Mouse (Mus musculus): ENCODE data around the gene Tomm34. TPM values are rescaled to one million over a fixed set of nuclear protein-coding genes. Genes with fewer than 3 reads are reported as not detected.

Gene Tomm34
- polyA plus RNA-seq, 1 experiment from 2014 or later = 51.3 TPM

DNA sequence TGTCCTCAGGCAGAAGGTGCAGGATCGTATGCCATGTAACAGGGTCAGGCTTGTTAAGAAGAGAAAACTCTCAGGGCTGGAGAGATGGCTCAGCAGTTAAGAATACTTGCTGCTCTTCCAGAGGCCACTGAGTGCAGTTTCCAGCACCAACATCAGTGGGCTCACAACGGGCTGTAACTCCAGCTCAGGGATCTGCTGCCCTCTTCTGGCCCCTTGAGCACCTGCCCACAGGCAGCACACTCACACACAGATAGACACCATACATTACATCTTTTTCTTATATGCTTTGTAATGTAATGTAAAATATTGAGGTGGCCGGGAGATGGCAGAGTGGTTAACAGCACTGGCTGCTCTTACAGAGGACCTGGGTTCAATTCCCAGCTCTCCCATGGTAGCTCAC lies 38.0 kb downstream of the Tomm34 start:
- WGBS = 92% methylated on average over 3 of the region's 3 CpGs
- Histone ChIP-seq H3K36me3 (ENCODE audit: control insufficient read depth, insufficient read depth, low read length) (no peaks in the 10 kb centered on the region), H3K4me2 (ENCODE audit: low read depth, low read length) (no peak overlapping the region), H3K27me3 (ENCODE audit: control insufficient read depth, insufficient read depth, low read depth, low read length) (no peaks in the 10 kb centered on the region), H3K9ac (ENCODE audit: low read length) (no peak overlapping the region), H3K4me1 (replicated peaks; ENCODE audit: control insufficient read depth, insufficient read depth, low read length) (no peaks in the 10 kb centered on the region), H3K9me3 (ENCODE audit: control insufficient read depth, low read length) (no peaks in the 10 kb centered on the region), H3K27ac (ENCODE audit: low read length) (no peak overlapping the region), H3K4me3 (ENCODE audit: low read length) (no peak overlapping the region)
- ATAC-seq (ENCODE audit: low read depth) = no peak

GRCm38 (mm10) chr2:164031147-164031546 lies 39.8 kb downstream of the Tomm34 start:
- Histone ChIP-seq H3K9me3 (ENCODE audit: control insufficient read depth, low read length) (no peaks in the 10 kb centered on the region), H3K27me3 (ENCODE audit: control insufficient read depth, insufficient read depth, low read depth, low read length) (no peaks in the 10 kb centered on the region), H3K4me3 (ENCODE audit: low read length) (no peak overlapping the region), H3K36me3 (ENCODE audit: control insufficient read depth, insufficient read depth, low read length) (no peaks in the 10 kb centered on the region), H3K9ac (ENCODE audit: low read length) (no peak overlapping the region), H3K4me1 (replicated peaks; ENCODE audit: control insufficient read depth, insufficient read depth, low read length) (no peaks in the 10 kb centered on the region), H3K27ac (ENCODE audit: low read length) (no peak overlapping the region), H3K4me2 (ENCODE audit: low read depth, low read length) (no peak overlapping the region)
- no peak for ATAC-seq (ENCODE audit: low read depth)
- WGBS = 66% methylated on average over 10 of the region's 10 CpGs

DNA sequence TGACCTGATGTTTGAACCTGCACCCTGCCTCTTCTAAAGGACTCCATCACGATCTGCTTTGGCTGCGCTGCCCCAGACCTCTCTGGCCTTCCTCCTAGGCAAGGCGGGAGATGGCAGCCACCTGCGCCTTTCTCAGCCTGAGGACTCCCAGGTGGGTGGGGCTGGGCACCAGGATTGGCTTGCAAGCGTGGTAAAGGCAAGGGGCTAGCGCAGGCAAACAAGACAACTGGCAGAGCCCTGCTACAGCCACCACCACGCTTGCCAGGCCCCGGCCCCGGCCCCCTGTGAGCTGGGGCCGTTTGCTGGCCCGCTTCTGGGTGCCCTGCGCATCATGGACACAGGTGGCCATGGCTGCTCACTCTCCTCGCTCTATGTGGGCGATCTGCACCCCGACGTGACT lies 45.8 kb downstream of the Tomm34 start, which contains the start of gene Pabpc1l:
Gene Pabpc1l (plus strand): TSS at position 301 of the 400 bp plus-strand sequence.
- Histone ChIP-seq H3K27me3 (ENCODE audit: control insufficient read depth, insufficient read depth, low read depth, low read length) (no peaks in the 10 kb centered on the region), H3K4me1 (replicated peaks; ENCODE audit: control insufficient read depth, insufficient read depth, low read length) (no peaks in the 10 kb centered on the region), H3K9me3 (ENCODE audit: control insufficient read depth, low read length) (no peaks in the 10 kb centered on the region), H3K4me2 (ENCODE audit: low read depth, low read length) (no peak within 1 kb of the TSS), H3K27ac (ENCODE audit: low read length) (no peak within 1 kb of the TSS), H3K9ac (ENCODE audit: low read length) (no peak within 1 kb of the TSS), H3K36me3 (ENCODE audit: control insufficient read depth, insufficient read depth, low read length) (no peaks in the 10 kb centered on the region; the same call in 1 of the 2 replicates), H3K4me3 (ENCODE audit: low read length) (no peak within 1 kb of the TSS)
- 76% methylated on average over 16 of the region's 16 CpGs for WGBS
- no peak for ATAC-seq (ENCODE audit: low read depth)

- no peak overlapping the region for H3K4me3 ChIP-seq (ENCODE audit: low read length)
- peaks cover 13% of the 10 kb centered on the region for H3K36me3 ChIP-seq (ENCODE audit: control insufficient read depth, insufficient read depth, low read length)
- WGBS = 43% methylated on average over 2 of the region's 2 CpGs
- no peak overlapping the region for H3K9ac ChIP-seq (ENCODE audit: low read length)
- H3K27ac ChIP-seq (ENCODE audit: low read length) = no peak overlapping the region
- ATAC-seq (ENCODE audit: low read depth) = no peak
- H3K4me1 ChIP-seq (replicated peaks; ENCODE audit: control insufficient read depth, insufficient read depth, low read length) = no peaks in the 10 kb centered on the region
- H3K9me3 ChIP-seq (ENCODE audit: control insufficient read depth, low read length) = no peaks in the 10 kb centered on the region
- H3K4me2 ChIP-seq (ENCODE audit: low read depth, low read length) = no peak overlapping the region
- no peaks in the 10 kb centered on the region for H3K27me3 ChIP-seq (ENCODE audit: control insufficient read depth, insufficient read depth, low read depth, low read length)
These were observed 48.9 kb downstream of the Tomm34 start for GRCm38 (mm10) chr2:164022104-164022503.

DNA sequence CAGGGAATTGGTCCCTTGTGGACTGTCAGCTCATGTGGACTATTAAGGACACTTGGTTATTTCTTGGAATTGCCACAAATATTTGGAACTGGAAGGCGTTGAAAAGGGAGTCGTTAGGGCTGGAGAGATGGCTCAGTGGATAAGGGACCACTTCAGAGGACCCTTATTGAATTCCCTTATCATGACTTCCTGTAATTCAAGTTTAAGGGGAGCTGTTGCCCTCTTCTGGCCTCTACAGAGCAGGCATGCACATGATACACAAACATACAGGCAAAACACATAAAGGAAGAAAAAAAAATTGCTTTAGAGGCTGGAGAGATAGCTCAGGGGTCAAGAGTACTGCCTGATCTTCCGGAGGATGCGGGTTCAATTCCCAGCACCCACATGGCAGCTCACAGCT lies 51.0 kb downstream of the Tomm34 start:
- WGBS = 73% methylated on average over 4 of the region's 4 CpGs
- Histone ChIP-seq H3K9ac (ENCODE audit: low read length) (no peak overlapping the region), H3K27me3 (ENCODE audit: control insufficient read depth, insufficient read depth, low read depth, low read length) (no peaks in the 10 kb centered on the region), H3K4me3 (ENCODE audit: low read length) (no peak overlapping the region), H3K9me3 (ENCODE audit: control insufficient read depth, low read length) (no peaks in the 10 kb centered on the region), H3K4me1 (replicated peaks; ENCODE audit: control insufficient read depth, insufficient read depth, low read length) (no peaks in the 10 kb centered on the region), H3K27ac (ENCODE audit: low read length) (no peak overlapping the region), H3K4me2 (ENCODE audit: low read depth, low read length) (no peak overlapping the region), H3K36me3 (ENCODE audit: control insufficient read depth, insufficient read depth, low read length) (peaks cover 31% of the 10 kb centered on the region)
- no peak for ATAC-seq (ENCODE audit: low read depth)

DNA sequence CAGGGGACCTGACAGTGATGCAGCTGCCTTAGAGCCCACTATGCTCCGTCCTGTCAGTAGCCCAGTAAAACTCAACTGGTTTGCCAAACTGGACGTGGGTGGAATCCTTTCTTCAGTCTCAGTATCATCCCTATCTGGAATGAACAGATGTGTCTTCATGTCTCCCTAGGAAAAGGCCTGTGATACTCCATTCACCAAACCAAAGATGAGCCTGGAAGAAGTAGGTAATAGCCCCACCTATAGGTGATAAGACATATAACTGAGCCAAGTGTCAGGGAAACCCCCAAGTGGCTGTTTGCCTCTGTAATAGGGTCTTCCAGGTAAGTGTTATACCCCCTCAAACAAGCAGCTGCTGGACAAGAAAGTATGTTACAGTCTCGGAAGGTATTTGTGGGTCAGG lies 52.1 kb downstream of the Tomm34 start:
- Histone ChIP-seq H3K36me3 (ENCODE audit: control insufficient read depth, insufficient read depth, low read length) (peaks cover 38% of the 10 kb centered on the region), H3K27me3 (ENCODE audit: control insufficient read depth, insufficient read depth, low read depth, low read length) (no peaks in the 10 kb centered on the region), H3K4me1 (replicated peaks; ENCODE audit: control insufficient read depth, insufficient read depth, low read length) (no peaks in the 10 kb centered on the region), H3K4me2 (ENCODE audit: low read depth, low read length) (no peak overlapping the region), H3K9ac (ENCODE audit: low read length) (no peak overlapping the region), H3K4me3 (ENCODE audit: low read length) (no peak overlapping the region), H3K27ac (ENCODE audit: low read length) (no peak overlapping the region), H3K9me3 (ENCODE audit: control insufficient read depth, low read length) (no peaks in the 10 kb centered on the region)
- 95% methylated on average over 3 of the region's 3 CpGs for WGBS
- ATAC-seq (ENCODE audit: low read depth) = no peak

- Histone ChIP-seq H3K27me3 (ENCODE audit: control insufficient read depth, insufficient read depth, low read depth, low read length) (no peaks in the 10 kb centered on the region), H3K4me1 (replicated peaks; ENCODE audit: control insufficient read depth, insufficient read depth, low read length) (no peaks in the 10 kb centered on the region), H3K27ac (ENCODE audit: low read length) (no peak overlapping the region), H3K9me3 (ENCODE audit: control insufficient read depth, low read length) (no peaks in the 10 kb centered on the region), H3K4me3 (ENCODE audit: low read length) (no peak overlapping the region), H3K36me3 (ENCODE audit: control insufficient read depth, insufficient read depth, low read length) (peaks cover 58% of the 10 kb centered on the region), H3K9ac (ENCODE audit: low read length) (no peak overlapping the region), H3K4me2 (ENCODE audit: low read depth, low read length) (no peak overlapping the region)
- WGBS = 91% methylated on average over 16 of the region's 16 CpGs
- ATAC-seq (ENCODE audit: low read depth) = no peak
These were observed 55.7 kb downstream of the Tomm34 start for GRCm38 (mm10) chr2:164015304-164015703.

GRCm38 (mm10) chr2:164010944-164011343 lies 60.0 kb downstream of the Tomm34 start:
- no peak for ATAC-seq (ENCODE audit: low read depth)
- H3K9ac ChIP-seq (ENCODE audit: low read length) = no peak overlapping the region
- no peak overlapping the region for H3K27ac ChIP-seq (ENCODE audit: low read length)
- 87% methylated on average over 3 of the region's 3 CpGs for WGBS
- H3K4me1 ChIP-seq (replicated peaks; ENCODE audit: control insufficient read depth, insufficient read depth, low read length) = peaks cover 19% of the 10 kb centered on the region
- H3K4me2 ChIP-seq (ENCODE audit: low read depth, low read length) = no peak overlapping the region
- peaks cover 37% of the 10 kb centered on the region for H3K36me3 ChIP-seq (ENCODE audit: control insufficient read depth, insufficient read depth, low read length)
- no peaks in the 10 kb centered on the region for H3K9me3 ChIP-seq (ENCODE audit: control insufficient read depth, low read length)
- no peaks in the 10 kb centered on the region for H3K27me3 ChIP-seq (ENCODE audit: control insufficient read depth, insufficient read depth, low read depth, low read length)
- no peak overlapping the region for H3K4me3 ChIP-seq (ENCODE audit: low read length)

DNA sequence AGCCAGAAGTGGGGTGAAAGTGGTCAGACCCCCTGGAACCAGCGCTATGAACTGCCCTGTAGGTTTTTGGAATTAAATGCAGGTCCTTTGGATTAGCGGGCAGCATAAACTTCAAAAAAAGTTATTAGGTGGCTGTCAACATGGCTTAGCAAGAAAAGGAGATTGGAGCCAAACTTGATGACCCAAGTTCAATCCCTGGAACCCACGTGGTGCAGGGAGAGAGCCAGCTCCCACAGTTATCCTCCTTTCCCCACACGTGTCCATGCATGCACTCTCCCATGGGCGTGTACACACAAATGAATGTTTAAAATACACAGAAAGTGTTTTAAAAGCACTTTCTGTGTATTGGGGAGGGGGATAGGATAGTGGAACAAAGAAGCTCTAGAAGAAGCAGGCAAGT lies 60.5 kb downstream of the Tomm34 start:
- peaks cover 32% of the 10 kb centered on the region for H3K36me3 ChIP-seq (ENCODE audit: control insufficient read depth, insufficient read depth, low read length)
- WGBS = 73% methylated on average over 5 of the region's 5 CpGs
- no peak overlapping the region for H3K9ac ChIP-seq (ENCODE audit: low read length)
- no peak overlapping the region for H3K4me2 ChIP-seq (ENCODE audit: low read depth, low read length)
- no peaks in the 10 kb centered on the region for H3K27me3 ChIP-seq (ENCODE audit: control insufficient read depth, insufficient read depth, low read depth, low read length)
- H3K4me3 ChIP-seq (ENCODE audit: low read length) = no peak overlapping the region
- H3K27ac ChIP-seq (ENCODE audit: low read length) = no peak overlapping the region
- no peaks in the 10 kb centered on the region for H3K9me3 ChIP-seq (ENCODE audit: control insufficient read depth, low read length)
- no peak for ATAC-seq (ENCODE audit: low read depth)
- H3K4me1 ChIP-seq (replicated peaks; ENCODE audit: control insufficient read depth, insufficient read depth, low read length) = peaks cover 24% of the 10 kb centered on the region

DNA sequence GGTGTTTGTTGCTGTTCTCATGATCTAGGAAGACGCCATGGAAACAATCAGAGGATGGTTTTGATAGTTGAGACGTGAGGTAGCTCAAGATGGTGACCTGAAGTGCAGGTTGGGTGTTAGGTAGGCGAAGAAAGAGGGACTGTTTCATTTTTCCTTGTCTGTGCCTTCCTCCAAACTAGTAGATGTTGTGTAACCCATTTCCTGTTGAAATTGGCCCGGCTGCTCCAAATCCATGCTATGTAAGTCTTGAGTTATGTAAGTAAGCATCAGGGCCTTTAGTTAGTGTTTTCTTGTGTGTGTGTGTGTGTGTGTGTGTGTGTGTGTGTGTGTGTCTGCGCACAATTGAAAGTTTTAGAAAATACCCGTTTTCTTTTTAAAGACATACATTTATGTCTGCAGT lies 61.7 kb downstream of the Tomm34 start:
- peak; percentile 60; the same call in 1 of the 2 replicates for ATAC-seq (ENCODE audit: low read depth)
- Histone ChIP-seq H3K27ac (ENCODE audit: low read length) (peak overlapping the region; percentile 66), H3K9ac (ENCODE audit: low read length) (no peak overlapping the region), H3K4me3 (ENCODE audit: low read length) (no peak overlapping the region), H3K4me2 (ENCODE audit: low read depth, low read length) (no peak overlapping the region), H3K4me1 (replicated peaks; ENCODE audit: control insufficient read depth, insufficient read depth, low read length) (peaks cover 25% of the 10 kb centered on the region), H3K27me3 (ENCODE audit: control insufficient read depth, insufficient read depth, low read depth, low read length) (no peaks in the 10 kb centered on the region), H3K36me3 (ENCODE audit: control insufficient read depth, insufficient read depth, low read length) (peaks cover 23% of the 10 kb centered on the region), H3K9me3 (ENCODE audit: control insufficient read depth, low read length) (no peaks in the 10 kb centered on the region)
- 72% methylated on average over 6 of the region's 6 CpGs for WGBS
